Mouse (Mus musculus): ENCODE measurements at regions not wholly inside any gene's neighbourhood (a gene's known extent, or its start where the extent isn't known, plus 50 kb on each side); places are given as distances from the start of the nearest gene placed in this dataset.

- H3K4me3 ChIP-seq (ENCODE audit: control insufficient read depth in 1 of 2, insufficient read depth in 1 of 2, low read depth in 2 of 2, low read length in 2 of 2) = no peak overlapping the region
- no peak for DNase-seq (ENCODE audit: low read depth, low spot score)
- no peaks in the 10 kb centered on the region for H3K4me1 ChIP-seq (ENCODE audit: control insufficient read depth in 1 of 2, insufficient read depth in 2 of 2, low read length in 2 of 2)
- no peaks in the 10 kb centered on the region for H3K36me3 ChIP-seq (ENCODE audit: control insufficient read depth in 1 of 2, insufficient read depth in 2 of 2, low read length in 2 of 2)
- H3K27me3 ChIP-seq (ENCODE audit: control insufficient read depth in 1 of 2, insufficient read depth in 2 of 2, low read length in 2 of 2) = no peaks in the 10 kb centered on the region
- H3K27ac ChIP-seq (ENCODE audit: control insufficient read depth, low read depth, low read length) = no peak overlapping the region
- H3K9ac ChIP-seq (ENCODE audit: control insufficient read depth, low read depth, low read length, poor library complexity, severe bottlenecking) = no peak overlapping the region
- H3K9me3 ChIP-seq (replicated peaks; ENCODE audit: insufficient read depth, low read length) = no peaks in the 10 kb centered on the region
- H3K79me2 ChIP-seq (ENCODE audit: control insufficient read depth, insufficient read depth, low read length, poor library complexity) = no peaks in the 10 kb centered on the region
- TF ChIP-seq GATA1 (IDR thresholded peaks at IDR 0.05; ENCODE audit: low read depth, low read length) (no peak), SMC3 (IDR thresholded peaks at IDR 0.05; ENCODE audit: low read depth, low read length) (no peak), MAX (IDR thresholded peaks at IDR 0.05; ENCODE audit: low read length) (no peak), ELF1 (IDR thresholded peaks at IDR 0.05; ENCODE audit: low read depth, low read length) (no peak), CTCF (IDR thresholded peaks at IDR 0.05 in 2 of 3, conservative IDR thresholded peaks at IDR 0.05 in 1 of 3; ENCODE audit: control insufficient read depth in 1 of 3, insufficient read depth in 1 of 3, low read depth in 2 of 3, low read length in 3 of 3, poor library complexity in 1 of 3, severe bottlenecking in 1 of 3) (no peak), CHD2 (IDR thresholded peaks at IDR 0.05; ENCODE audit: low read length) (no peak), MYB (IDR thresholded peaks at IDR 0.05; ENCODE audit: low read depth, low read length) (no peak), KAT2A (conservative IDR thresholded peaks at IDR 0.05; ENCODE audit: low read depth, low read length) (no peak), MAZ (IDR thresholded peaks at IDR 0.05; ENCODE audit: low read depth, low read length) (no peak), TAL1 (IDR thresholded peaks at IDR 0.05; ENCODE audit: low read length) (no peak), ZKSCAN1 (IDR thresholded peaks at IDR 0.05; ENCODE audit: low read depth, low read length) (no peak), ZC3H11A (IDR thresholded peaks at IDR 0.05; ENCODE audit: low read depth, low read length) (no peak), ZNF384 (IDR thresholded peaks at IDR 0.05; ENCODE audit: low read depth, low read length) (no peak), E2F4 (IDR thresholded peaks at IDR 0.05; ENCODE audit: borderline replicate concordance, low read depth, low read length) (no peak), NELFE (IDR thresholded peaks at IDR 0.05; ENCODE audit: low read depth, low read length) (no peak)
These were observed 207.0 kb downstream of the Plk2 start for GRCm38 (mm10) chr13:110601840-110602239.

DNA sequence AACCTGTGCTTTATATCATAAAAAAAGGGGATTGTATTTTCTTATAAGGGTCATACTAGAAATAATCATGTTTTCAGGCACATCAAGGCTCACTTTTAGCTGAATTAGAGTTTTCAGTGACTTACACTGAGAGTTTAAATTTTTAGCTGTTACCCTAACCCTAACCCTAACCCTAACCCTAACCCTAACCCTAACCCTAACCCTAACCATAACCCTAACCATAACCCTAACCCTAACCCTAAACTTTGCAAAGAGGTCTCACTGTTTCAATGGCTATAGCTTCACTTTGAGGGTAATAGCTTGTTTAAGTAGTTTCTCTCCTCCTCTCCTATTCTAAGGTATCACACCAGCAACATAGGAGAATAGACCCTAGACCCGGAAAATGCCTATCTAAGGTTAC lies 208.0 kb downstream of the Plk2 start:
- Histone ChIP-seq H3K9me3 (replicated peaks; ENCODE audit: insufficient read depth, low read length) (no peaks in the 10 kb centered on the region), H3K27ac (ENCODE audit: control insufficient read depth, low read depth, low read length) (no peak overlapping the region), H3K79me2 (ENCODE audit: control insufficient read depth, insufficient read depth, low read length, poor library complexity) (no peaks in the 10 kb centered on the region), H3K9ac (ENCODE audit: control insufficient read depth, low read depth, low read length, poor library complexity, severe bottlenecking) (no peak overlapping the region), H3K27me3 (ENCODE audit: control insufficient read depth in 1 of 2, insufficient read depth in 2 of 2, low read length in 2 of 2) (no peaks in the 10 kb centered on the region), H3K4me1 (ENCODE audit: control insufficient read depth in 1 of 2, insufficient read depth in 2 of 2, low read length in 2 of 2) (no peaks in the 10 kb centered on the region), H3K4me3 (ENCODE audit: control insufficient read depth in 1 of 2, insufficient read depth in 1 of 2, low read depth in 2 of 2, low read length in 2 of 2) (no peak overlapping the region), H3K36me3 (ENCODE audit: control insufficient read depth in 1 of 2, insufficient read depth in 2 of 2, low read length in 2 of 2) (no peaks in the 10 kb centered on the region)
- DNase-seq (ENCODE audit: low read depth, low spot score) = no peak
- TF ChIP-seq ETS1 (IDR thresholded peaks at IDR 0.05; ENCODE audit: low read depth, low read length) = no peak
- TF ChIP-seq GABPA (IDR thresholded peaks at IDR 0.05; ENCODE audit: low read depth, low read length) = no peak
- no peak for TF ChIP-seq TAL1 (IDR thresholded peaks at IDR 0.05; ENCODE audit: low read length)
- TF ChIP-seq POLR2A (IDR thresholded peaks at IDR 0.05; ENCODE audit: control insufficient read depth in 1 of 2, insufficient read depth in 1 of 2, low read depth in 1 of 2, low read length in 2 of 2, poor library complexity in 1 of 2) = no peak
- no peak for TF ChIP-seq BHLHE40 (IDR thresholded peaks at IDR 0.05; ENCODE audit: borderline replicate concordance, low read depth, low read length)
- no peak for TF ChIP-seq TCF12 (IDR thresholded peaks at IDR 0.05; ENCODE audit: low read depth, low read length)
- TF ChIP-seq USF1 (IDR thresholded peaks at IDR 0.05; ENCODE audit: low read depth, low read length) = no peak
- TF ChIP-seq GATA1 (IDR thresholded peaks at IDR 0.05; ENCODE audit: low read depth, low read length) = no peak
- no peak for TF ChIP-seq NRF1 (IDR thresholded peaks at IDR 0.05; ENCODE audit: insufficient read depth, low read depth, low read length, poor library complexity, severe bottlenecking)
- no peak for TF ChIP-seq HCFC1 (IDR thresholded peaks at IDR 0.05; ENCODE audit: low read depth, low read length)
- no peak for TF ChIP-seq MXI1 (IDR thresholded peaks at IDR 0.05; ENCODE audit: low read depth, low read length)
- TF ChIP-seq MAX (IDR thresholded peaks at IDR 0.05; ENCODE audit: low read length) = no peak
- TF ChIP-seq E2F4 (IDR thresholded peaks at IDR 0.05; ENCODE audit: borderline replicate concordance, low read depth, low read length) = no peak
- TF ChIP-seq ZNF384 (IDR thresholded peaks at IDR 0.05; ENCODE audit: low read depth, low read length) = no peak
